Mouse (Mus musculus): ENCODE results near the gene Mlph. TPM values are rescaled to one million over a fixed set of nuclear protein-coding genes. Genes with fewer than 3 reads are reported as not detected.
A peak's percentile ranks its signal among the peaks of the same experiment; 100 is the strongest.

Gene Mlph
- total RNA-seq, 1 experiment from 2014 or later = 1.3 TPM

GRCm38 (mm10) chr1:90962526-90962925 is 47.6 kb downstream of the Mlph start:
- no peak for ATAC-seq (replicated peaks; ENCODE audit: low read depth, poor library complexity, severe bottlenecking)

- ATAC-seq (replicated peaks; ENCODE audit: low read depth, poor library complexity, severe bottlenecking) = no peak
Measured at GRCm38 (mm10) chr1:90962994-90963393, 48.1 kb downstream of the Mlph start.

GRCm38 (mm10) chr1:90967583-90967982 is 52.7 kb downstream of the Mlph start:
- ATAC-seq (replicated peaks; ENCODE audit: low read depth, poor library complexity, severe bottlenecking) = no peak

GRCm38 (mm10) chr1:90968649-90969048 is 53.8 kb downstream of the Mlph start:
- ATAC-seq (replicated peaks; ENCODE audit: low read depth, poor library complexity, severe bottlenecking) = no peak

GRCm38 (mm10) chr1:90969347-90969784 is 54.5 kb downstream of the Mlph start, which contains the start of gene Rab17:
Gene Rab17 (minus strand): TSS chr1:90969661.
- ATAC-seq (replicated peaks; ENCODE audit: low read depth, poor library complexity, severe bottlenecking) = peak; percentile 30; the same call in 1 of the 2 replicates

- no peak for ATAC-seq (replicated peaks; ENCODE audit: low read depth, poor library complexity, severe bottlenecking)
Measured at GRCm38 (mm10) chr1:90969881-90970390, 55.1 kb downstream of the Mlph start.

- peak; percentile 81 for ATAC-seq (replicated peaks; ENCODE audit: low read depth, poor library complexity, severe bottlenecking)
Measured at GRCm38 (mm10) chr1:90972911-90973573, 58.2 kb downstream of the Mlph start.

GRCm38 (mm10) chr1:90973574-90973911 is 58.7 kb downstream of the Mlph start:
- ATAC-seq (replicated peaks; ENCODE audit: low read depth, poor library complexity, severe bottlenecking) = peak; percentile 5; the same call in 1 of the 2 replicates

GRCm38 (mm10) chr1:90974906-90975649 is 60.2 kb downstream of the Mlph start:
- ATAC-seq (replicated peaks; ENCODE audit: low read depth, poor library complexity, severe bottlenecking) = peak; percentile 76

- no peak for ATAC-seq (replicated peaks; ENCODE audit: low read depth, poor library complexity, severe bottlenecking)
Measured at GRCm38 (mm10) chr1:90975960-90976359, 61.1 kb downstream of the Mlph start.

GRCm38 (mm10) chr1:90980638-90981330 is 65.9 kb downstream of the Mlph start:
- ATAC-seq (replicated peaks; ENCODE audit: low read depth, poor library complexity, severe bottlenecking) = no peak

GRCm38 (mm10) chr1:90981346-90981745 is 66.5 kb downstream of the Mlph start:
- no peak for ATAC-seq (replicated peaks; ENCODE audit: low read depth, poor library complexity, severe bottlenecking)

- ATAC-seq (replicated peaks; ENCODE audit: low read depth, poor library complexity, severe bottlenecking) = no peak
Measured at GRCm38 (mm10) chr1:90995916-90996315, 81.0 kb downstream of the Mlph start.

GRCm38 (mm10) chr1:90997136-90997535 is 82.3 kb downstream of the Mlph start:
- ATAC-seq (replicated peaks; ENCODE audit: low read depth, poor library complexity, severe bottlenecking) = no peak

- no peak for ATAC-seq (replicated peaks; ENCODE audit: low read depth, poor library complexity, severe bottlenecking)
Measured at GRCm38 (mm10) chr1:90997641-90998040, 82.8 kb downstream of the Mlph start.

GRCm38 (mm10) chr1:90998268-90998890 is 83.5 kb downstream of the Mlph start, which contains the start of gene Lrrfip1:
Gene Lrrfip1 (plus strand): TSS chr1:90998737.
- peak; percentile 45 for ATAC-seq (replicated peaks; ENCODE audit: low read depth, poor library complexity, severe bottlenecking)

GRCm38 (mm10) chr1:90998891-90999611 is 84.2 kb downstream of the Mlph start:
- peak; percentile 29 for ATAC-seq (replicated peaks; ENCODE audit: low read depth, poor library complexity, severe bottlenecking)

GRCm38 (mm10) chr1:90999911-91000601 is 85.2 kb downstream of the Mlph start:
- ATAC-seq (replicated peaks; ENCODE audit: low read depth, poor library complexity, severe bottlenecking) = 0 out of 2 replicates have a peak, but pooled peaks have one; percentile 7

Measured in common myeloid progenitor, adult 5-6 weeks (primary cell).